Mouse (Mus musculus) E14TG2a.4 (cell line): ENCODE data around the gene Cars2.
"Not testable (repeated sequence)": the region's sequence is repeated elsewhere in the genome, so short reads cannot be mapped to it uniquely, and the experiment has no call there.

Experiments
- H3K27me3 ChIP-seq: 2 replicates; pipeline ENCODE4 v1.6.1; 2014; ENCODE audit warnings: low read length, control low read depth; ENCODE audit not compliant: insufficient read depth
- H3K36me3 ChIP-seq: 2 replicates; pipeline ENCODE4 v1.6.1; 2014; ENCODE audit warnings: low read length, control low read depth; ENCODE audit not compliant: insufficient read depth
- H3K4me1 ChIP-seq: replicated peaks from 2 replicates; pipeline ENCODE4 v1.6.1; 2014; ENCODE audit warnings: low read depth, low read length, control low read depth
- H3K4me3 ChIP-seq: replicated peaks from 2 replicates; pipeline ENCODE4 v1.5.1; 2014; ENCODE audit warnings: mild to moderate bottlenecking, low read length
- H3K9me3 ChIP-seq: 2 replicates; pipeline ENCODE4 v1.6.1; 2014; ENCODE audit warnings: low read length, control low read depth
- CTCF ChIP-seq: conservative IDR thresholded peaks from 2 replicates; pipeline ENCODE4 v1.5.1; 2014; ENCODE audit warnings: low read length
- NANOG ChIP-seq: IDR thresholded peaks from 2 replicates; pipeline ENCODE4 v1.6.1; 2014; ENCODE audit warnings: borderline replicate concordance, low read length, mixed read lengths
- POU5F1 ChIP-seq: IDR thresholded peaks from 2 replicates; pipeline ENCODE4 v1.6.1; 2014; ENCODE audit warnings: low read length, borderline replicate concordance

Cars2 gene

GRCm38 (mm10) chr8:11510971-11511370 lies 39.6 kb downstream of the Cars2 start:
- TF ChIP-seq CTCF (no peak), NANOG (no peak), POU5F1 (no peak)
- Histone ChIP-seq H3K4me1 (peaks cover 67% of the 10 kb centered on the region), H3K4me3 (no peak overlapping the region), H3K9me3 (no peaks in the 10 kb centered on the region), H3K27me3 (no peaks in the 10 kb centered on the region), H3K36me3 (peaks cover 99% of the 10 kb centered on the region)

GRCm38 (mm10) chr8:11508880-11509279 lies 41.7 kb downstream of the Cars2 start:
- Histone ChIP-seq H3K36me3 (peaks cover 100% of the 10 kb centered on the region), H3K27me3 (no peaks in the 10 kb centered on the region), H3K4me1 (peaks cover 60% of the 10 kb centered on the region), H3K4me3 (no peak overlapping the region), H3K9me3 (no peaks in the 10 kb centered on the region)
- no peak for TF ChIP-seq NANOG

- TF ChIP-seq NANOG = no peak
- TF ChIP-seq POU5F1 = no peak
- peak; percentile 77 for TF ChIP-seq CTCF
- Histone ChIP-seq H3K4me3 (no peak overlapping the region), H3K4me1 (peaks cover 39% of the 10 kb centered on the region), H3K9me3 (no peaks in the 10 kb centered on the region), H3K27me3 (no peaks in the 10 kb centered on the region), H3K36me3 (peaks cover 96% of the 10 kb centered on the region)
These were observed 43.8 kb downstream of the Cars2 start for GRCm38 (mm10) chr8:11506802-11507201.

- peaks cover 96% of the 10 kb centered on the region for H3K36me3 ChIP-seq
- H3K27me3 ChIP-seq = no peaks in the 10 kb centered on the region
- H3K4me1 ChIP-seq = peaks cover 33% of the 10 kb centered on the region
- no peak overlapping the region for H3K4me3 ChIP-seq
- H3K9me3 ChIP-seq = no peaks in the 10 kb centered on the region
- no peak for TF ChIP-seq NANOG
- no peak for TF ChIP-seq POU5F1
- no peak; the same call in 1 of the 2 replicates for TF ChIP-seq CTCF
These were observed 44.5 kb downstream of the Cars2 start for GRCm38 (mm10) chr8:11506074-11506473.

- Histone ChIP-seq H3K9me3 (no peaks in the 10 kb centered on the region), H3K27me3 (no peaks in the 10 kb centered on the region), H3K36me3 (peaks cover 81% of the 10 kb centered on the region), H3K4me1 (peaks cover 42% of the 10 kb centered on the region), H3K4me3 (no peak overlapping the region)
- TF ChIP-seq CTCF (no peak), POU5F1 (no peak), NANOG (no peak)
These were observed 46.9 kb downstream of the Cars2 start for GRCm38 (mm10) chr8:11503476-11504232.

- TF ChIP-seq POU5F1 (no peak), CTCF (no peak), NANOG (no peak)
- Histone ChIP-seq H3K4me3 (peak overlapping the region; percentile 90), H3K9me3 (no peaks in the 10 kb centered on the region), H3K36me3 (peaks cover 34% of the 10 kb centered on the region), H3K4me1 (peaks cover 34% of the 10 kb centered on the region), H3K27me3 (no peaks in the 10 kb centered on the region)
These were observed 51.6 kb downstream of the Cars2 start for GRCm38 (mm10) chr8:11498786-11499485.

GRCm38 (mm10) chr8:11498281-11498680 lies 52.3 kb downstream of the Cars2 start:
- Histone ChIP-seq H3K36me3 (peaks cover 27% of the 10 kb centered on the region), H3K4me1 (peaks cover 34% of the 10 kb centered on the region), H3K9me3 (no peaks in the 10 kb centered on the region), H3K27me3 (no peaks in the 10 kb centered on the region), H3K4me3 (peak overlapping the region; percentile 90)
- no peak for TF ChIP-seq POU5F1
- TF ChIP-seq NANOG = no peak
- TF ChIP-seq CTCF = no peak

- TF ChIP-seq CTCF (no peak), NANOG (no peak), POU5F1 (no peak)
- H3K36me3 ChIP-seq = peaks cover 18% of the 10 kb centered on the region
- H3K4me3 ChIP-seq = peak within 1 kb of the TSS; percentile 90
- H3K9me3 ChIP-seq = no peaks in the 10 kb centered on the region
- no peaks in the 10 kb centered on the region for H3K27me3 ChIP-seq
- H3K4me1 ChIP-seq = peaks cover 34% of the 10 kb centered on the region
These were observed 53.3 kb downstream of the Cars2 start, which contains the start of gene Naxd for GRCm38 (mm10) chr8:11497017-11497990. Naxd (plus strand) TSS chr8:11497506.

GRCm38 (mm10) chr8:11492340-11492739 lies 58.2 kb downstream of the Cars2 start:
- not testable (repeated sequence) for H3K9me3 ChIP-seq

More at GRCm38 (mm10) chr8:11492340-11492739, 58.2 kb downstream of the Cars2 start:
- not testable (repeated sequence) for H3K4me3 ChIP-seq, H3K27me3 ChIP-seq, H3K4me1 ChIP-seq, H3K36me3 ChIP-seq
